Mouse (Mus musculus): Measurements from ENCODE around the gene Igf1.

Igf1 gene

GRCm38 (mm10) chr10:87860181-87861103, 2.4 kb downstream of the Igf1 start:
- peak; percentile 78 for DNase-seq (ENCODE audit: low spot score)

GRCm38 (mm10) chr10:87861104-87861455, 3.0 kb downstream of the Igf1 start:
- DNase-seq (ENCODE audit: low spot score) = no peak

- DNase-seq (ENCODE audit: low spot score) = no peak
Measured at GRCm38 (mm10) chr10:87862899-87863298, 4.8 kb downstream of the Igf1 start.

- peak; percentile 50 for DNase-seq (ENCODE audit: low spot score)
Measured at GRCm38 (mm10) chr10:87863326-87863725, 5.3 kb downstream of the Igf1 start.

- DNase-seq (ENCODE audit: low spot score) = no peak
Measured at GRCm38 (mm10) chr10:87865712-87866111, 7.6 kb downstream of the Igf1 start.

- DNase-seq (ENCODE audit: low spot score) = no peak
Measured at GRCm38 (mm10) chr10:87866448-87866847, 8.4 kb downstream of the Igf1 start.

GRCm38 (mm10) chr10:87867217-87867616, 9.2 kb downstream of the Igf1 start:
- DNase-seq (ENCODE audit: low spot score) = peak; percentile 57

GRCm38 (mm10) chr10:87867631-87868030, 9.6 kb downstream of the Igf1 start:
- no peak for DNase-seq (ENCODE audit: low spot score)

GRCm38 (mm10) chr10:87868349-87869053, 10.4 kb downstream of the Igf1 start:
- no peak for DNase-seq (ENCODE audit: low spot score)

- no peak for DNase-seq (ENCODE audit: low spot score)
Measured at GRCm38 (mm10) chr10:87869151-87869550, 11.1 kb downstream of the Igf1 start.

- peak; percentile 59 for DNase-seq (ENCODE audit: low spot score)
Measured at GRCm38 (mm10) chr10:87869691-87870090, 11.6 kb downstream of the Igf1 start.

- DNase-seq (ENCODE audit: low spot score) = no peak
Measured at GRCm38 (mm10) chr10:87871863-87872647, 14.0 kb downstream of the Igf1 start.

- no peak for DNase-seq (ENCODE audit: low spot score)
Measured at GRCm38 (mm10) chr10:87872854-87873253, 14.8 kb downstream of the Igf1 start.

- no peak for DNase-seq (ENCODE audit: low spot score)
Measured at GRCm38 (mm10) chr10:87873516-87873915, 15.5 kb downstream of the Igf1 start.

- no peak for DNase-seq (ENCODE audit: low spot score)
Measured at GRCm38 (mm10) chr10:87880071-87880785, 22.2 kb downstream of the Igf1 start.

- DNase-seq (ENCODE audit: low spot score) = no peak
Measured at GRCm38 (mm10) chr10:87885326-87886040, 27.4 kb downstream of the Igf1 start.

- no peak for DNase-seq (ENCODE audit: low spot score)
Measured at GRCm38 (mm10) chr10:87889850-87890249, 31.8 kb downstream of the Igf1 start.

GRCm38 (mm10) chr10:87892256-87892655, 34.2 kb downstream of the Igf1 start:
- no peak for DNase-seq (ENCODE audit: low spot score)

GRCm38 (mm10) chr10:87893272-87893671, 35.2 kb downstream of the Igf1 start:
- peak; percentile 31 for DNase-seq (ENCODE audit: low spot score)

GRCm38 (mm10) chr10:87894461-87895120, 36.5 kb downstream of the Igf1 start:
- DNase-seq (ENCODE audit: low spot score) = no peak

- no peak for DNase-seq (ENCODE audit: low spot score)
Measured at GRCm38 (mm10) chr10:87895351-87895750, 37.3 kb downstream of the Igf1 start.
